Mouse (Mus musculus) cortical plate, adult 2 months (tissue): ENCODE results near the gene Sbpl. TPM values are rescaled to one million over a fixed set of nuclear protein-coding genes. Genes with fewer than 3 reads are reported as not detected.

Experiments
- H3K27ac ChIP-seq: fragments of 200-500 bp; 2 replicates; pipeline ENCODE4 v1.5.1; 2012; ENCODE audit warnings: low read length, control low read depth, inconsistent platforms; ENCODE audit not compliant: insufficient read depth
- H3K4me1 ChIP-seq: fragments of 200-500 bp; 2 replicates; pipeline ENCODE4 v1.6.1; 2011; ENCODE audit warnings: low read length; ENCODE audit not compliant: control insufficient read depth, insufficient read depth
- H3K4me3 ChIP-seq: fragments of 200-500 bp; 2 replicates; pipeline ENCODE4 v1.5.1; 2011; ENCODE audit warnings: mild to moderate bottlenecking, low read length, control low read depth; ENCODE audit not compliant: insufficient read depth
- CTCF ChIP-seq: fragments of 200-500 bp; IDR thresholded peaks from 2 replicates; pipeline ENCODE4 v1.5.1; 2011; ENCODE audit warnings: mild to moderate bottlenecking, control low read depth, low read length; ENCODE audit not compliant: insufficient read depth; ENCODE audit errors: extremely low read depth
- POLR2A ChIP-seq: fragments of 200-500 bp; IDR thresholded peaks from 2 replicates; pipeline ENCODE4 v1.6.1; 2011; ENCODE audit warnings: mild to moderate bottlenecking, low read length, control low read depth; ENCODE audit not compliant: insufficient read depth; ENCODE audit errors: extremely low read depth
- polyA plus RNA-seq: library from polyadenylated mRNA; depleted of rRNA; stranded (reverse); fragments of >200 nt; gene quantifications from 2 replicates; pipeline ENCODE4 v1.2.3, GENCODE M21; 2012

Gene Sbpl
- polyA plus RNA-seq, 1 experiment: not detected

DNA sequence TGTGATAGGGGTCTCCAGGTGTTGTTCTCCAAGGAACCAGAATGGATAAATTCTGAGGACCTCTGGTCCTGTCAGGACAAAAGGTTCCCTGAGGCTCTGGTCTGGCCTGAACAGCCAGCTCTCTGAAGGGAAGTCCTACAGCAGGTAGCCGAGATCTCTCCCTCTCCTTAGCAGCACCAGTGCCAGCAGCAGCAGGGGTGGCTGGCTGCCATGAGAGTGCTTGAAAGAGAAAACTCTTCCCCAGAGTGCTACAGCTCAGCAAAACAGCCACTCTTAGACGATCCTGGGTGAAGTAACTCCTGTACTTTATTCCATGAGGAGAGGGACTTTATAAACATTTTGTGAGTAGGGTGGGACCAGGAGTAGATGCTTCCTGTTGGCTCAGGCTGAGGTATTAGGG is 34.7 kb upstream of the Sbpl start:
- Histone ChIP-seq H3K4me1 (0 out of 2 replicates have a peak, but pooled peaks cover 3% of the 10 kb centered on the region), H3K4me3 (no peak overlapping the region), H3K27ac (no peak overlapping the region)
- no peak for TF ChIP-seq POLR2A

DNA sequence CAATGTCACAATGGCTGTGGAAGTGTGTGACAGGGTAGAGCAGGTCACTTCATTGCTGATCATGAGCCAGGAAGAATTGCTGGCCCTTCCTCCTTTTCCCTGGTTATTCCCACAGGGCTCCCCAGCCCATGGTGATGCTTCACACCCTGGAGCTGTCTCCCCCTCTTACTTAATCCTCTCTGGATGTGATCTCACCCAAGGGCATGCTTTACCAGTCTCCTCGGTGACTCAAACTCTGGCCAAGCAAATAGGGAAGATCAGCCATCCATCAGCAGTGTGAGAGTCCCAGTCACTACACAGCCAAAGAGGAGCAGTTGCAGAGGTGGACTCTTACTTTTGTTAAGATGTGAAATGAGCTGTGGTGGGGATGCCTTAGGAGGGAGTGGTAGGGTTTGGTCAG is 29.9 kb upstream of the Sbpl start:
- no peak overlapping the region for H3K27ac ChIP-seq
- TF ChIP-seq POLR2A: no peak
- TF ChIP-seq CTCF: no peak
- H3K4me3 ChIP-seq: no peak overlapping the region
- H3K4me1 ChIP-seq: peaks cover 3% of the 10 kb centered on the region; the same call in 1 of the 2 replicates

DNA sequence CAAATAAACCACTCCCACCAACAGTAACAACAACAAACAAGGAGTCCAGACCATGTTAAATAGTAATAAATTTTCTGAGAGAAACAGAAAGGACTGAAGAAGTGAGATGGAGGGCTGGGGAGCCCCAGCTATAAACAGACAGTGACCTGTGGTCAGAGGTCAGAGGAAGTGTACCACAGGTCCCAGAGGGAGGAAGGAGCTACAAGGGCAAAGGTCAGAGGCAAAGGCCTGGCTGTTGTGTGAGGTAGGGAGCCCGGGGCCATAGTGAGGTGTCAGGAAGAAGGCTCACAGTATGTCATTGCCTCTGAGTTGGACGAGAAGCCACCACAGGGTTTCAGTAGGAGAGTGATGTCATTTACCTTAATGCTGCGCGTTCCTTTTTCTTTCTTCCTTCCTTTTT is 27.8 kb upstream of the Sbpl start:
- Histone ChIP-seq H3K27ac (no peak overlapping the region), H3K4me1 (peaks cover 3% of the 10 kb centered on the region; the same call in 1 of the 2 replicates), H3K4me3 (no peak overlapping the region)
- no peak for TF ChIP-seq CTCF
- TF ChIP-seq POLR2A: no peak

- TF ChIP-seq CTCF (no peak), POLR2A (no peak)
- peaks cover 3% of the 10 kb centered on the region; the same call in 1 of the 2 replicates for H3K4me1 ChIP-seq
- H3K4me3 ChIP-seq: no peak within 1 kb of the TSS
- no peak within 1 kb of the TSS for H3K27ac ChIP-seq
Observed at GRCm38 (mm10) chr17:23980297-23980909, 25.3 kb upstream of the Sbpl start, which contains the start of gene Prss30. Gene Prss30 (minus strand): TSS chr17:23980566.

GRCm38 (mm10) chr17:23979471-23979870 is 24.4 kb upstream of the Sbpl start:
- Histone ChIP-seq H3K4me1 (peaks cover 3% of the 10 kb centered on the region; the same call in 1 of the 2 replicates), H3K27ac (no peak overlapping the region), H3K4me3 (no peak overlapping the region)
- TF ChIP-seq CTCF (no peak), POLR2A (no peak)

DNA sequence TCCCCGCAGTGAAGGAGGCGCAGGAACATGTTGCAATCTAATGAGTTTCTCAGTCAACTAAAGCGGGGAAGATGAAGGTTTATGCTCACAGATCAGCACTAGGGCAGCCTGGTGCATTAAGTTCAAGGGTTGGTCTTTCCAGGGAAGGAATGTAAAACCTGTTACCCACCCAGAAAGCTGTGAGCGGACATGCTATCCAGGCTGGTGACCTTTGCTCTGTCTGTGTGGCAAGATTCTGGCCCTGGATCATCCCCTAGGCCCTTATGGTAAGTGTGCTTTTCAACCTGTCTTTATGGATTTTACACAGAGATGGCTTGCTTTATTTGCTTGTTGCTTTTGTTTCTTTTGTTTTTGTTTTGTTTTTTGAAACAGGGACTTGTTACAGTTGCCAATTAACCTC is 21.6 kb upstream of the Sbpl start:
- Histone ChIP-seq H3K4me1 (peaks cover 3% of the 10 kb centered on the region; the same call in 1 of the 2 replicates), H3K27ac (no peak overlapping the region), H3K4me3 (no peak overlapping the region)
- TF ChIP-seq POLR2A (no peak), CTCF (no peak)

GRCm38 (mm10) chr17:23971315-23971714 is 16.2 kb upstream of the Sbpl start:
- H3K4me1 ChIP-seq: no peaks in the 10 kb centered on the region
- H3K4me3 ChIP-seq: no peak overlapping the region
- no peak overlapping the region for H3K27ac ChIP-seq
- TF ChIP-seq CTCF (no peak), POLR2A (no peak)

- Histone ChIP-seq H3K4me1 (no peaks in the 10 kb centered on the region), H3K27ac (no peak overlapping the region), H3K4me3 (no peak overlapping the region)
- no peak for TF ChIP-seq POLR2A
- TF ChIP-seq CTCF: peak; percentile 83
Observed at GRCm38 (mm10) chr17:23969231-23969630, 14.2 kb upstream of the Sbpl start.

DNA sequence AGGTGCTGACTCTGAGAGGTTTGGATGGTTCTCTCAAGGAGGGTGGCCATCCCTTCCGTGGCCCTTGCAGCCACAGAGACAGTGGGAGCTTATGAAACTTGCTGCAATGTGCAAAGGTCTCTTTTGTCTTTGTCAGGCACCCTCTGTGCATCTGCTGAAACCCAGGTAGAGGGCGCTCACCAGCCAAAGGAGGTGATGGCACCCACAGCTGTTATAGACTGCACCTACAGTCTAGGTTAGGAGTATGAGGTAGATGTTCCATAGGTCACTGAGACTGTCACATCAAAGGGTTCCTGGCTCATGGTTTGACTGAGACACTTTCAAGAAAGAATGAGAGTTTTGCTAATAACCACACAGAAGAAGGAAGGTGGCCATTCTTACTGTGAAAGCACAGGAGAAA is 13.7 kb upstream of the Sbpl start:
- Histone ChIP-seq H3K4me3 (no peak overlapping the region), H3K27ac (no peak overlapping the region), H3K4me1 (no peaks in the 10 kb centered on the region)
- TF ChIP-seq POLR2A (no peak), CTCF (no peak)

DNA sequence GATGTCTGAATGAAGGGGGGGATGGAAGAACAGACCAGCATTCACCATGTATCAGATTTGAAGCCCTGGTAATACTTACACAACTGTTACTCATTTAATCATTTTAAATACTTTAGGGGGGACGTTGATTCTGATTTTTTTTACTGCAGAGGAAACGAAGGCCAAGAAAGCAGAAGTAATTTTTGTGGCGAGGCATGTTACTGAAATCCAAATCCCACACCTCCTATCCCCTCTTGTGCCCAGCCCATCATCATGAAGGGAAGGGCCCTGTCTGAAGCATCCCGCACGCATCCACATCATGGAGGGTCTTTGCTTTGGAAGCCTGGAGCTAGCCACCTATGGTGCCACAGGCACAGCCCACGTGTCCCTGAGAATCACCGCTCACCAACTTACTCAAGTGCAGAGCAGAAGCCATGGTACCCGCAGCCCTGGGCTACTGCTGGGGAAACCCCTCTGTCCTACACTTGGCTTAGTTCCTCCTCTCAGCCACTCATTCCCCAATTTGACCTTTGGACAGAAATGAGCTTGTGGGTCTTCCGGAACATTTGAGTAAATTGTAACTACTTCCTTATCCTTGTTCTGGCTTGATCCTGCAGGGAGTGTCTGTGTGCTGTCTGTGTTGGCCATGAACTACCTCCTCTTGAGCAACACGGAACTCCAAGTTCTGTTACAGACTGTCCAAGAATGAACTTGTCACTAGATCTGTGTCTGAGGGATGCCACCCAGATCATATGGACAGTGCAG is 11.8 kb upstream of the Sbpl start:
- Histone ChIP-seq H3K4me1 (no peaks in the 10 kb centered on the region), H3K4me3 (no peak overlapping the region), H3K27ac (no peak overlapping the region)
- TF ChIP-seq CTCF (no peak), POLR2A (no peak)
